Mouse (Mus musculus) lung, embryonic 16.5 days (tissue): ENCODE data around the gene Clptm1. TPM values are rescaled to one million over a fixed set of nuclear protein-coding genes. Genes with fewer than 3 reads are reported as not detected.
A peak's percentile ranks its signal among the peaks of the same experiment; 100 is the strongest.
"Not testable (repeated sequence)": the region's sequence is repeated elsewhere in the genome, so short reads cannot be mapped to it uniquely, and the experiment has no call there.

Source experiments
- ATAC-seq: fragments of 200-750 bp; cut with Nextera tagmentation; 2 replicates; pipeline ENCODE4 v1.8.0; 2017; ENCODE audit warnings: low read depth, mild to moderate bottlenecking, moderate library complexity
- H3K27ac ChIP-seq: fragments of 300-500 bp; sonication (generic); 2 replicates; pipeline ENCODE4 v1.5.1; 2014; ENCODE audit warnings: mild to moderate bottlenecking, control low read depth, low read length
- H3K27me3 ChIP-seq: fragments of 300-500 bp; sonication (generic); 2 replicates; pipeline ENCODE4 v1.6.1; 2014; ENCODE audit warnings: low read depth, low read length, mixed read lengths; ENCODE audit not compliant: control insufficient read depth, insufficient read depth
- H3K36me3 ChIP-seq: fragments of 300-500 bp; sonication (generic); 2 replicates; pipeline ENCODE4 v1.6.1; 2014; ENCODE audit warnings: low read length; ENCODE audit not compliant: control insufficient read depth, insufficient read depth
- H3K4me1 ChIP-seq: fragments of 300-500 bp; sonication (generic); replicated peaks from 2 replicates; pipeline ENCODE4 v1.6.1; 2014; ENCODE audit warnings: low read length, mixed read lengths; ENCODE audit not compliant: control insufficient read depth, insufficient read depth
- H3K4me2 ChIP-seq: fragments of 300-500 bp; sonication (generic); 2 replicates; pipeline ENCODE4 v1.6.1; 2014; ENCODE audit warnings: low read depth, low read length, control low read depth
- H3K4me3 ChIP-seq: fragments of 300-500 bp; sonication (generic); 2 replicates; pipeline ENCODE4 v1.5.1; 2014; ENCODE audit warnings: mild to moderate bottlenecking, low read length, control low read depth
- H3K9ac ChIP-seq: fragments of 300-500 bp; sonication (generic); 2 replicates; pipeline ENCODE4 v1.6.1; 2014; ENCODE audit warnings: low read length, control low read depth
- H3K9me3 ChIP-seq: fragments of 300-500 bp; sonication (generic); 2 replicates; pipeline ENCODE4 v1.6.1; 2016; ENCODE audit warnings: low read length; ENCODE audit not compliant: control insufficient read depth
- WGBS: fragments of 180-500 bp; shearing (Covaris S2); extraction: QIAGEN DNeasy Blood & Tissue Kit; methylation state at CpG from one replicate; pipeline ENCODE4 v1.1.7; 2014; 5-methylcytosine and 5-hydroxymethylcytosine counted together
- polyA plus RNA-seq: library from polyadenylated mRNA; unstranded; fragments of >200 nt; fragmentation: Nextera tagmentation; extraction: Ambion mirVana; gene quantifications from 2 replicates; pipeline ENCODE4 v1.2.1, GENCODE M21; 2015

The Clptm1 gene
- polyA plus RNA-seq, 1 experiment from 2014 or later = 70.3 TPM

GRCm38 (mm10) chr7:19694336-19695212, 29.7 kb upstream of the Clptm1 start:
- H3K36me3 ChIP-seq = peaks cover 8% of the 10 kb centered on the region
- peak overlapping the region; percentile 4; the same call in 1 of the 2 replicates for H3K9ac ChIP-seq
- no peak overlapping the region for H3K4me3 ChIP-seq
- no peak for ATAC-seq
- H3K9me3 ChIP-seq = peaks cover 4% of the 10 kb centered on the region; the same call in 1 of the 2 replicates
- H3K4me2 ChIP-seq = no peak overlapping the region
- peaks cover 40% of the 10 kb centered on the region for H3K4me1 ChIP-seq
- H3K27ac ChIP-seq = peak overlapping the region; percentile 76
- H3K27me3 ChIP-seq = no peaks in the 10 kb centered on the region
- WGBS = 74% methylated on average over 10 of the region's 10 CpGs

DNA sequence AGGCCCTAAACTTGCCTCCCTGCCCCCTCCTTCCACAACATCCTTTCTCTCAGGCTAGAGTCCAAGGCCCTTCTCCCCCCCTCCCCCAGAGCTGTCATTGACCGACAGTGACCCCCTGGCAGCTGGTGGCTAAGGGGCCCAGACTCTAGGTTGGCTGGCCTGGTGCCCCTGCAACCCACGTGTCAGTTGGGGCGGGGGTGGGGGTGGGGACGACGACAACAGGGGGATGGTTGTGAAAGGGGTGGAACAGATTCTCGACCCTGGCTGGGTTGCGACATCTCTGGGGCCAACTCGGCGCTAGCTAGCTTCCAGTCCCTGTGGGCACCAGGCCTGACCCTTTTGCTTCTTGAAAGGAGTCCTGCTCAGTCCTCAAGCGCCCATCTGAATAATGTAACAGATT, 28.6 kb upstream of the Clptm1 start:
- Histone ChIP-seq H3K9me3 (peaks cover 4% of the 10 kb centered on the region; the same call in 1 of the 2 replicates), H3K4me2 (no peak overlapping the region), H3K36me3 (peaks cover 8% of the 10 kb centered on the region), H3K27ac (peak overlapping the region; percentile 76), H3K4me1 (peaks cover 31% of the 10 kb centered on the region), H3K27me3 (no peaks in the 10 kb centered on the region), H3K4me3 (no peak overlapping the region), H3K9ac (no peak overlapping the region; the same call in 1 of the 2 replicates)
- ATAC-seq = peak; percentile 77
- WGBS = 17% methylated on average over 10 of the region's 10 CpGs

DNA sequence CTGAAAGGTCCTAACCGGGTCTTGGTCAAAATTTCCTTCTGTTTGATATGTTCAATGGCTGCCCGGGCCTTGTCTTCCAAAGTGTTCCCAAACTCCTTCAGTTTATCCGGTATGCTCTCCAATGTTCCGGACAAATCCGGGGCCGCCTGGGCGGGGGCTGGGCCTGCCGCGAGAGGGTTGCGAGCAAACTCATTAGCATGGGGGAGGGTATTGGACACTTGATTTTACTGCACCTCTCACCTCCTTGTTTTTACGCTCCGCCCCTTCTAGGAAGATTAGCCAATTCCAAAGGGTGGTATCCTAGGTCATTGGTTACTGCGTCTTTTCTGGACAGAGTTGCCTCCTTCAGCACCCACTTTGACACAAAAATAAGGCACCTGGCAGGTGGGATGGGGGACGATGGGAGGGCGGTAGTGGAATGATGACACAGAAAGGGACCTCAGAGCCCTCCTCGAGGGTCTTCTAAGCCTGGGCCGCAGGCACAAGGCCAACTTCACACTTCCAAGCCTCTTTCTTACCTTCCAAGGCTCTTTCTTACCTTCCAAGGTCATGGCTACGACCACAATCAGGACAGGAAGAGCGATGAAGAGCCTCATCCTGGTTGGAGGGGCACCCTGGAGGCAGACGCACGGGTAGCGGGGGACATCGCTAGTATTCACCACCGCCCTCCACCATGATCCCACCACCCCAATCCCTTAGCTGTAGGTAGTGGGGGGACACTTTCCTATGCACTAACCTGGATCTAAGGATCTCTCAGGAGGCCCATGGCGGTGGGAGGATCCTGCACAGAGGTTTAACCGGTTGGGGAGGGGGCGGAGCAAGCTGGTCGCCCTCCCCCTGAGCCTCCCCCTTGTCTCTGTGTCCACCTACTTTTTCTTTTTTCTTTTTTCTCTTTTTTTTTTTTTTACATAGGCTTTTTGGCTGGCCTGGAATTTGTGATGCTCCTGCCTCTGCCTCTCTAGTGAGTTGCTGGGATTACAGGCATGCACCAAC, 27.3 kb upstream of the Clptm1 start, which contains the start of gene Apoc1:
Apoc1 (minus strand) TSS at position 788 of the 993 bp plus-strand sequence.
- WGBS = 42% methylated on average over 28 of the region's 28 CpGs
- no peak within 1 kb of the TSS for H3K4me3 ChIP-seq
- H3K4me2 ChIP-seq = peak within 1 kb of the TSS; percentile 7
- peak within 1 kb of the TSS; percentile 28 for H3K9ac ChIP-seq
- ATAC-seq = no peak
- no peaks in the 10 kb centered on the region for H3K27me3 ChIP-seq
- peaks cover 4% of the 10 kb centered on the region; the same call in 1 of the 2 replicates for H3K9me3 ChIP-seq
- H3K27ac ChIP-seq = peak within 1 kb of the TSS; percentile 76
- H3K36me3 ChIP-seq = peaks cover 8% of the 10 kb centered on the region
- peaks cover 31% of the 10 kb centered on the region for H3K4me1 ChIP-seq

DNA sequence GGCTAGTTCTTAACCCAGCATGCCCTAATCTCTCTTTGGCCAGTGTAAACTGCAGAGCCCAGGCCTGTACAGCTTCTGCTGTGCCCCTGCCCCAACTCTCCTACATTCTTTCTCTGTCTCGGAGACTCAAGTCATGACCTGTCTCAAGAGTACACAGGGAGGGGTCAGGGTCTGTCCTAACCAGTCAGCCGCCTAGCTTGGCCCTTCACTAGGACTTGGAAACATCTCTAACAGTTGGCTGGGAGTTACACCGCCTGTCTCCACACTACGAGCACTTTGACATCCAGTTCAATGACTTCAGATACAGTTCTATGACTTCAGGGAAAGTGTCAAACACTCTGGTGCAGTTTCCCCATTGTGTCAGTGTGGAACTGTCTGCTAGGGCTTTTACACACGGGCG, 26.6 kb upstream of the Clptm1 start:
- WGBS = 60% methylated on average over 6 of the region's 6 CpGs
- ATAC-seq = no peak
- Histone ChIP-seq H3K36me3 (peaks cover 2% of the 10 kb centered on the region), H3K9me3 (peaks cover 1% of the 10 kb centered on the region; the same call in 1 of the 2 replicates), H3K27ac (peak overlapping the region; percentile 48; the same call in 1 of the 2 replicates), H3K4me3 (no peak overlapping the region), H3K27me3 (no peaks in the 10 kb centered on the region), H3K9ac (no peak overlapping the region; the same call in 1 of the 2 replicates), H3K4me2 (peak overlapping the region; percentile 7), H3K4me1 (peaks cover 31% of the 10 kb centered on the region)

DNA sequence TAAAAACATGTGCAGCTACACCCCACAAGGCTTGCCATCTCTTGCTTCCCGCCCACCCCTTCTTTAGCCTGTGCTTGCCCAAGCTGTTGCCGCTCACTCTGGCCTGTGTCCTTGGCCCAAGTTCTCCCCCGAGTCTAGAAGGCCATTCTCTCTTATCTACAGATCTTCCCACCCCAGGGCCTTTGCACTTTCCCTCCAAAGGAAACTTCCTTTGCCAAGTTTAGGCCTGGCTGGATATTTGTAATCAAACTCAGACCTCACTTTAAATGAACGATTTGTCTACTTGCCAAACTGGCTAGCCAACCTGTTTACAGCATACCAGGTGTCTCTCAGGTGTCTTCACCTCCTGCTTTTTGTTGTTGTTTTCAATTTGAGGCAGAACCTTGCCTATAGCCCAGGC, 26.0 kb upstream of the Clptm1 start:
- WGBS = 80% methylated on average over 4 of the region's 4 CpGs
- no peaks in the 10 kb centered on the region for H3K36me3 ChIP-seq

GRCm38 (mm10) chr7:19688611-19689010, 23.8 kb upstream of the Clptm1 start:
- Histone ChIP-seq H3K4me3 (no peak overlapping the region), H3K9me3 (no peaks in the 10 kb centered on the region), H3K4me1 (peaks cover 21% of the 10 kb centered on the region), H3K27me3 (no peaks in the 10 kb centered on the region), H3K36me3 (no peaks in the 10 kb centered on the region), H3K27ac (no peak overlapping the region), H3K4me2 (no peak overlapping the region), H3K9ac (no peak overlapping the region)
- no peak for ATAC-seq
- 91% methylated on average over 2 of the region's 2 CpGs for WGBS

More for the DNA sequence above, 26.0 kb upstream of the Clptm1 start:
- H3K27me3 ChIP-seq = no peaks in the 10 kb centered on the region
- H3K9ac ChIP-seq = no peak overlapping the region
- H3K4me2 ChIP-seq = no peak overlapping the region
- H3K27ac ChIP-seq = no peak overlapping the region
- H3K9me3 ChIP-seq = no peaks in the 10 kb centered on the region
- H3K4me3 ChIP-seq = no peak overlapping the region
- no peak for ATAC-seq
- H3K4me1 ChIP-seq = peaks cover 31% of the 10 kb centered on the region

DNA sequence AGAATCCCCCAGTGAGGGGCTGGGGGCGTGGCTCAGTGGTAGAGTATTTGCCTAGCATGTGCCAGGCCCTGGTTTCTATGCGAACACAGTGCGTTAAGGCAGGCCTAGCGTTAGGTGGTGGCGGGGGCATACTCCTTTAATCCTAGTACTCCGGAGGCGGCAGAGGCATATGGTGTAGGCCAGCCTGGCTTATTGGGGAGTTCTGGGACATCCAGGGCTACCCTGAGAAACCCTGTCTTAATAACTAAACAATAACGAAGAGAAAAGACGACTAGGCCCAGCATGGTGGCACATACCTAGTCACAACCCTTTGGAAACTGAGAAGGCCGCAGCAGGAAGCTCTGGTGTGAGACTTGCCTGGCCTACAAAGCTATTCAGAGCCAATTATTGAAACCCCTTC, 23.3 kb upstream of the Clptm1 start:
- no peaks in the 10 kb centered on the region for H3K27me3 ChIP-seq
- H3K4me2 ChIP-seq = no peak overlapping the region
- ATAC-seq = no peak
- no peak overlapping the region for H3K27ac ChIP-seq
- H3K9ac ChIP-seq = no peak overlapping the region
- H3K4me3 ChIP-seq = no peak overlapping the region
- 92% methylated on average over 10 of the region's 10 CpGs for WGBS
- H3K4me1 ChIP-seq = peaks cover 19% of the 10 kb centered on the region
- no peaks in the 10 kb centered on the region for H3K9me3 ChIP-seq
- no peaks in the 10 kb centered on the region for H3K36me3 ChIP-seq

DNA sequence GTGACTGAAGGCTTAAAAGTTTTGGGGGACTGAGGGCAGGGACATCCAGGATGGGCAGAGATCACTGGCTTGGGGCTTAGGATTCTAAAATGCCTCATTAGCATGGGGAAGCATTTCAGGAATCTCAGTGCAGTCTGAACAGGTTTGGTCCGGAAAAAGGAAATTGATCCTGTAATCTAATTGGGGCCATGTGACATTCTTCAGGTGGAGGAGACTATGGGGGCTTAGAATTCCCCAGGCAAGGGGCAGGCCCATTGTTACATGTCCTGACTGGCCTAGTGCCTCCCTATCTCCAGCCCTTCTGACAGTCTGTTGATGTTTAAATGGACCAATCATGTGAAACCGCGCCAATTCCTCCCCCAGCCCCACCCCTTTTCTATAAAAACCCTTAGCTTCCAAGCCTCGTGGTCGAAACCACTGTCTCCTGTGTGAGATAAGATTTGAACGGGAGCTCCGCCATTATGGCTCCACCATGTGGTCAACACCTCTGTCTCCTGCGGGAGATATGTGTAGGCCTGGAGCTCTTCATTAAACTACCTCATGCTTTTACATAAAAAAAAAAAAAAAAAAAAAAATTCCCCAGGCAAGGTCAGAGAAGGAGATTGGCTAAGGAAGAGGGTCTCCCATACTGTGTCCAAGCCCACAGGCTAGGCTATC, 22.2 kb upstream of the Clptm1 start:
- 51% methylated on average over 8 of the region's 8 CpGs for WGBS
- not testable (repeated sequence) for ATAC-seq

More for the DNA sequence above, 22.2 kb upstream of the Clptm1 start:
- H3K27me3 ChIP-seq, H3K4me2 ChIP-seq, H3K4me1 ChIP-seq, H3K9me3 ChIP-seq, H3K9ac ChIP-seq, H3K4me3 ChIP-seq, H3K27ac ChIP-seq, H3K36me3 ChIP-seq: not testable (repeated sequence)
